Mouse (Mus musculus) CH12.LX (cell line): ENCODE data around the gene Mroh2a.

Experiments
- BHLHE40 ChIP-seq: IDR thresholded peaks from 2 replicates; pipeline ENCODE4 v1.6.1; 2011; ENCODE audit warnings: mild to moderate bottlenecking, low read depth, low read length, improper control_type of control experiment
- CTCF ChIP-seq, 2 experiments: IDR thresholded peaks in 1 of 2; conservative IDR thresholded peaks in 1 of 2; 2 replicates each; pipeline ENCODE4 v1.5.1; 2011 to 2012; ENCODE audit warnings: low read depth in 2 of 2, low read length in 2 of 2, improper control_type of control experiment in 1 of 2, inconsistent platforms in 1 of 2, mild to moderate bottlenecking in 1 of 2, moderate library complexity in 1 of 2
- E2F4 ChIP-seq: IDR thresholded peaks from 2 replicates; pipeline ENCODE4 v1.6.1; 2011; ENCODE audit warnings: low read depth, low read length, improper control_type of control experiment; ENCODE audit not compliant: insufficient replicate concordance
- MEF2A ChIP-seq: IDR thresholded peaks from 2 replicates; pipeline ENCODE4 v1.6.1; 2014; ENCODE audit warnings: low read depth, mild to moderate bottlenecking, inconsistent platforms, low read length, improper control_type of control experiment, borderline replicate concordance
- NRF1 ChIP-seq: IDR thresholded peaks from 2 replicates; pipeline ENCODE4 v1.6.1; 2014; ENCODE audit warnings: low read depth, mild to moderate bottlenecking, inconsistent platforms, low read length, improper control_type of control experiment, moderate library complexity
- POLR2A ChIP-seq: IDR thresholded peaks from 2 replicates; pipeline ENCODE4 v1.6.1; 2011; ENCODE audit warnings: low read depth, mild to moderate bottlenecking, improper control_type of control experiment, low read length
- RCOR1 ChIP-seq: conservative IDR thresholded peaks from 2 replicates; pipeline ENCODE4 v1.6.1; 2012; ENCODE audit warnings: low read depth, mild to moderate bottlenecking, inconsistent platforms, low read length, improper control_type of control experiment
- TCF12 ChIP-seq: IDR thresholded peaks from 2 replicates; pipeline ENCODE4 v1.6.1; 2014; ENCODE audit warnings: low read depth, mild to moderate bottlenecking, inconsistent platforms, low read length, improper control_type of control experiment

DNA sequence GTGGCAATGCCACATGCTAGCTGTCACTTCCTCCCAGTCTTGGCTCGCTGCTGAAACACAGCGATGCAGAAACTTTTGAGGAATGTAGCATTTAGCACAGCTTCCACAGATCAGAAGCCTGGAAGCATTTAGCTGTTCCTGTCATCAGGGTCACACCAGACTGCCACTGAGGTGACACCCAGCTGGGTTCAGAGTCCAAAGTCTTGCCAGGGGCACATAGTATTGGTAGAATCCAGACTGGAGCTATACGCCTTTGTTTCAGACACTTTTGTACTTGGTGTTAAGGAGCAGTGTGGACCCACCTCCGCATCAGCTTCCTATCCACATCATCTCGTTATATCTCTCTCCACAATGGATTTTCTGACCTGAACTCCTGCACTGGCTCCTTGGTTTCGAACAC, 26.8 kb downstream of the Mroh2a start:
- no peak for TF ChIP-seq MEF2A
- no peak for TF ChIP-seq POLR2A
- TF ChIP-seq RCOR1 = no peak
- no peak for TF ChIP-seq NRF1
- TF ChIP-seq TCF12 = no peak
- no peak for TF ChIP-seq E2F4
- TF ChIP-seq BHLHE40 = no peak
- no peak for TF ChIP-seq CTCF (conservative IDR thresholded peaks at IDR 0.05 in 1 of 2, IDR thresholded peaks at IDR 0.05 in 1 of 2; ENCODE audit: low read depth in 2 of 2, low read length in 2 of 2)
